23 mouse cellular contexts compared by ENCODE assay signal in genomic region chr14:122359136-122359905, GRCm38 (mm10).
A peak's percentile ranks its signal among the peaks of the same experiment; 100 is the strongest.
DNase-seq lines count a peak whose midpoint lies in the region; ATAC-seq and TF ChIP-seq lines count a peak whose summit lies in the region.
"Had no signal": no experiment of that assay in that cellular context is flagged by ENCODE, and none has a peak within 500 bp of the region (broad histone marks: within the 10 kb centered on the region; RNA-seq: fewer than 3 reads in every experiment).

No protein-coding gene starts in this region.

- no peak for TF ChIP-seq POLR2A in cerebellum, adult 2 months (IDR thresholded peaks at IDR 0.05; ENCODE audit: borderline replicate concordance, insufficient read depth, low read length)
- TF ChIP-seq POLR2A in CH12.LX (IDR thresholded peaks at IDR 0.05; ENCODE audit: low read depth, low read length), result no peak
- no peak for TF ChIP-seq POLR2A in brain, embryonic 14.5 days (IDR thresholded peaks at IDR 0.05; ENCODE audit: borderline replicate concordance, extremely low read depth, insufficient read depth, insufficient read length, poor library complexity, severe bottlenecking)

- H3K36me3 ChIP-seq in hindbrain, embryonic 15.5 days, result no peaks in the 10 kb centered on the region
- H3K36me3 ChIP-seq in hindbrain, embryonic 10.5 days, result no peaks in the 10 kb centered on the region
- no peaks in the 10 kb centered on the region for H3K36me3 ChIP-seq in CH12.LX (replicated peaks in 1 of 2; ENCODE audit: control insufficient read depth in 1 of 2, insufficient read depth in 1 of 2, low read length in 1 of 2)
- H3K36me3 ChIP-seq: forebrain, embryonic 10.5 days; heart, embryonic 10.5 days; intestine, embryonic 15.5 days; liver, embryonic 13.5 days; stomach, embryonic 15.5 days had no signal

- peak; percentile 53 to 69 for DNase-seq in cerebellum, postnatal 14 days
- DNase-seq in cerebellum, adult 2 months, result no peak
- no peak for DNase-seq in hindbrain, embryonic 10.5 days (ENCODE audit: low spot score)
- peak; percentile 16 for DNase-seq in CH12.LX (ENCODE audit: extremely low read depth)
- peak; percentile 56 for DNase-seq in brain, embryonic 14.5 days (ENCODE audit: low read depth)
- DNase-seq in frontal cortex, postnatal 36 days (ENCODE audit: low spot score in 2 of 2), result no peak
- DNase-seq in layer of hippocampus, adult 2 months (ENCODE audit: low spot score in 2 of 2), result no peak
- DNase-seq: adrenal gland, postnatal 14 days; gastrocnemius, adult 2 months; heart, postnatal 4 days; kidney, adult 9 months; kidney, postnatal 14 days; liver, embryonic 13.5 days; lung, adult 2 months; lung, postnatal 14 days; thymus, adult 18-20 months; thymus, postnatal 36 days had no signal

- WGBS in cerebellum, adult 2 months, result 50% methylated on average over 23 of the region's 23 CpGs
- WGBS in hindbrain, embryonic 15.5 days, result 62% methylated on average over 23 of the region's 23 CpGs
- 85% methylated on average over 23 of the region's 23 CpGs for WGBS in hindbrain, embryonic 10.5 days

- in situ Hi-C loops in CH12.LX (cut with MboI; ENCODE audit: low pct_ligation_motif_present, low pct_unique_long_range_greater_than_20kb, low sequenced_read_pairs), result no loop called here

- no peaks in the 10 kb centered on the region for H3K79me2 ChIP-seq in CH12.LX (replicated peaks; ENCODE audit: control insufficient read depth, extremely low read depth, insufficient read depth, poor library complexity, severe bottlenecking)

- TF ChIP-seq EP300 in CH12.LX (IDR thresholded peaks at IDR 0.05; ENCODE audit: low read length), result no peak

- H3K27me3 ChIP-seq in cerebellum, adult 2 months (ENCODE audit: control insufficient read depth, insufficient read depth, low read length), result no peaks in the 10 kb centered on the region
- no peaks in the 10 kb centered on the region for H3K27me3 ChIP-seq in hindbrain, embryonic 15.5 days
- peaks cover 4% of the 10 kb centered on the region for H3K27me3 ChIP-seq in hindbrain, embryonic 10.5 days (ENCODE audit: insufficient read depth, poor library complexity, severe bottlenecking)
- H3K27me3 ChIP-seq in CH12.LX (replicated peaks), result no peaks in the 10 kb centered on the region
- H3K27me3 ChIP-seq: intestine, embryonic 15.5 days; liver, embryonic 13.5 days; stomach, embryonic 15.5 days had no signal

- TF ChIP-seq RAD21 in CH12.LX (IDR thresholded peaks at IDR 0.05; ENCODE audit: low read depth, low read length), result no peak

- dilution Hi-C loops in CH12.LX (cut with MboI; ENCODE audit: extremely low pct_ligation_motif_present, extremely low pct_unique_long_range_greater_than_20kb, low sequenced_read_pairs), result no loop called here

- no peak overlapping the region for H3K9ac ChIP-seq in hindbrain, embryonic 15.5 days
- H3K9ac ChIP-seq in CH12.LX (ENCODE audit: insufficient read depth, low read depth), result no peak overlapping the region
- H3K9ac ChIP-seq: intestine, embryonic 15.5 days; liver, embryonic 13.5 days; stomach, embryonic 15.5 days had no signal

- TF ChIP-seq CTCF in cerebellum, adult 2 months (IDR thresholded peaks at IDR 0.05; ENCODE audit: borderline replicate concordance, insufficient read depth, low read depth, low read length), result no peak
- TF ChIP-seq CTCF in CH12.LX (conservative IDR thresholded peaks at IDR 0.05 in 1 of 2, IDR thresholded peaks at IDR 0.05 in 1 of 2; ENCODE audit: low read depth in 2 of 2, low read length in 2 of 2), result no peak
- no peak for TF ChIP-seq CTCF in brain, embryonic 14.5 days (IDR thresholded peaks at IDR 0.05; ENCODE audit: borderline replicate concordance, extremely low read depth, insufficient read depth, insufficient read length)
- TF ChIP-seq CTCF in layer of hippocampus, adult 2 months (conservative IDR thresholded peaks at IDR 0.05), result no peak

- peaks cover 7% of the 10 kb centered on the region; the same call in 1 of the 2 replicates for H3K4me1 ChIP-seq in cerebellum, adult 2 months (ENCODE audit: control insufficient read depth, insufficient read depth, low read length)
- no peaks in the 10 kb centered on the region for H3K4me1 ChIP-seq in hindbrain, embryonic 15.5 days (replicated peaks)
- H3K4me1 ChIP-seq in hindbrain, embryonic 10.5 days (replicated peaks), result 0 out of 2 replicates have a peak, but pooled peaks cover 8% of the 10 kb centered on the region
- H3K4me1 ChIP-seq in CH12.LX (ENCODE audit: control insufficient read depth in 1 of 2, insufficient read depth in 2 of 2), result peaks cover 5 to 10% of the 10 kb centered on the region in 2 experiments; a peak in 3 of 4 replicates
- H3K4me1 ChIP-seq: heart, embryonic 10.5 days; intestine, embryonic 15.5 days; liver, embryonic 13.5 days; stomach, embryonic 15.5 days had no signal

- 0 out of 2 replicates have a peak overlapping the region, but pooled peaks have one; percentile 10 for H3K4me2 ChIP-seq in hindbrain, embryonic 15.5 days
- peak overlapping the region; percentile 19 for H3K4me2 ChIP-seq in CH12.LX (ENCODE audit: insufficient read depth, low read depth, poor library complexity, severe bottlenecking)
- H3K4me2 ChIP-seq: intestine, embryonic 15.5 days; liver, embryonic 13.5 days; stomach, embryonic 15.5 days had no signal

- no peak overlapping the region for H3K27ac ChIP-seq in cerebellum, adult 2 months (ENCODE audit: insufficient read depth, low read length)
- H3K27ac ChIP-seq in hindbrain, embryonic 15.5 days (replicated peaks), result no peak overlapping the region
- H3K27ac ChIP-seq in hindbrain, embryonic 10.5 days, result no peak overlapping the region
- no peak overlapping the region for H3K27ac ChIP-seq in CH12.LX (ENCODE audit: insufficient read depth, low read depth)
- no peak overlapping the region for H3K27ac ChIP-seq in layer of hippocampus, adult 2 months
- H3K27ac ChIP-seq: forebrain, embryonic 10.5 days; gastrocnemius, adult 2 months; heart, embryonic 10.5 days; intestine, embryonic 15.5 days; liver, embryonic 13.5 days; stomach, embryonic 15.5 days had no signal

- no peaks in the 10 kb centered on the region for H3K9me3 ChIP-seq in hindbrain, embryonic 15.5 days
- H3K9me3 ChIP-seq in hindbrain, embryonic 10.5 days, result no peaks in the 10 kb centered on the region
- no peaks in the 10 kb centered on the region for H3K9me3 ChIP-seq in CH12.LX (replicated peaks; ENCODE audit: low read length)
- H3K9me3 ChIP-seq: forebrain, embryonic 10.5 days; heart, embryonic 10.5 days; intestine, embryonic 15.5 days; liver, embryonic 13.5 days; stomach, embryonic 15.5 days had no signal

- ATAC-seq in hindbrain, embryonic 15.5 days (ENCODE audit: low FRiP score, low read depth), result no peak; the same call in 1 of the 2 replicates
- ATAC-seq: intestine, embryonic 15.5 days; midbrain, embryonic 16.5 days had no signal

- no peak overlapping the region for H3K4me3 ChIP-seq in cerebellum, adult 2 months (replicated peaks; ENCODE audit: insufficient read depth, low read depth, low read length)
- H3K4me3 ChIP-seq in hindbrain, embryonic 15.5 days, result no peak overlapping the region
- H3K4me3 ChIP-seq in hindbrain, embryonic 10.5 days, result no peak overlapping the region
- no peak overlapping the region for H3K4me3 ChIP-seq in CH12.LX (replicated peaks in 1 of 3; ENCODE audit: low read depth in 2 of 3, low read length in 2 of 3, poor library complexity in 1 of 3)
- no peak overlapping the region for H3K4me3 ChIP-seq in layer of hippocampus, adult 2 months
- H3K4me3 ChIP-seq: forebrain, embryonic 10.5 days; gastrocnemius, adult 2 months; heart, embryonic 10.5 days; intestine, embryonic 15.5 days; liver, embryonic 13.5 days; stomach, embryonic 15.5 days had no signal

TF ChIP-seq in CH12.LX, 34 proteins besides CTCF, POLR2A, EP300 and RAD21:
- TF ChIP-seq SMC3 (IDR thresholded peaks at IDR 0.05; ENCODE audit: low read depth, low read length) (no peak), NRF1 (IDR thresholded peaks at IDR 0.05; ENCODE audit: low read depth, low read length) (no peak), UBTF (IDR thresholded peaks at IDR 0.05; ENCODE audit: low read depth, low read length) (no peak), BHLHE40 (IDR thresholded peaks at IDR 0.05; ENCODE audit: low read depth, low read length) (peak; percentile 16; the same call in 1 of the 2 replicates), MEF2A (IDR thresholded peaks at IDR 0.05; ENCODE audit: borderline replicate concordance, low read depth, low read length) (no peak), TBP (conservative IDR thresholded peaks at IDR 0.05; ENCODE audit: low read depth, low read length) (no peak), HCFC1 (IDR thresholded peaks at IDR 0.05; ENCODE audit: low read depth, low read length) (no peak), MXI1 (IDR thresholded peaks at IDR 0.05; ENCODE audit: low read depth, low read length) (no peak), USF2 (conservative IDR thresholded peaks at IDR 0.05; ENCODE audit: low read depth, low read length) (no peak)

Comparison
In these comparisons a context has a peak if more than half of its experiments do, and no peak if none do; other contexts are left out.
1. DNase-seq: peak in cerebellum, postnatal 14 days (2 of 2), CH12.LX (single experiment) and brain, embryonic 14.5 days (single experiment); none in cerebellum, adult 2 months (0 of 2), hindbrain, embryonic 10.5 days (single experiment), frontal cortex, postnatal 36 days (0 of 2) and layer of hippocampus, adult 2 months (0 of 2).